Comparison of ENCODE assay signal across 24 mouse cellular contexts in genomic region chr5:64266534-64266933, GRCm38 (mm10).
DNase-seq lines count a peak whose midpoint lies in the region; ATAC-seq and TF ChIP-seq lines count a peak whose summit lies in the region.
"Had no signal": no experiment of that assay in that cellular context is flagged by ENCODE, and none has a peak within 500 bp of the region (broad histone marks: within the 10 kb centered on the region; RNA-seq: fewer than 3 reads in every experiment).

No protein-coding gene starts in this region.

- no peak; the same call in 1 of the 2 replicates for ATAC-seq in kidney, embryonic 15.5 days (replicated peaks; ENCODE audit: low FRiP score)
- peak; percentile 42; the same call in 1 of the 2 replicates for ATAC-seq in intestine, embryonic 15.5 days
- ATAC-seq in intestine, postnatal 0 days, result peak; percentile 34; the same call in 1 of the 2 replicates
- ATAC-seq: activated CD4-positive, CD25-positive, alpha-beta regulatory T cell, adult 4 months; forebrain, embryonic 14.5 days; forebrain, embryonic 16.5 days had no signal

- H3K4me2 ChIP-seq in kidney, embryonic 15.5 days, result no peak overlapping the region
- no peak overlapping the region for H3K4me2 ChIP-seq in intestine, embryonic 15.5 days (replicated peaks)
- peak overlapping the region; percentile 44 for H3K4me2 ChIP-seq in intestine, postnatal 0 days (replicated peaks; ENCODE audit: low read depth)
- H3K4me2 ChIP-seq: embryonic facial prominence, embryonic 12.5 days; forebrain, embryonic 12.5 days had no signal

- peak overlapping the region; percentile 20; the same call in 1 of the 2 replicates for H3K27ac ChIP-seq in kidney, embryonic 15.5 days
- peak overlapping the region; percentile 6; the same call in 1 of the 2 replicates for H3K27ac ChIP-seq in embryonic fibroblast, embryonic 13.5 days (ENCODE audit: insufficient read depth, low read length)
- no peak overlapping the region for H3K27ac ChIP-seq in intestine, embryonic 15.5 days
- H3K27ac ChIP-seq in intestine, postnatal 0 days (ENCODE audit: low read depth, low read length), result no peak overlapping the region
- H3K27ac ChIP-seq: embryonic facial prominence, embryonic 10.5 days; embryonic facial prominence, embryonic 12.5 days; forebrain, embryonic 10.5 days; forebrain, embryonic 12.5 days had no signal

- H3K4me3 ChIP-seq in kidney, embryonic 15.5 days (replicated peaks), result no peak overlapping the region
- no peak overlapping the region for H3K4me3 ChIP-seq in embryonic fibroblast, embryonic 13.5 days (ENCODE audit: insufficient read depth, low read length)
- no peak overlapping the region for H3K4me3 ChIP-seq in intestine, embryonic 15.5 days (replicated peaks)
- peak overlapping the region; percentile 23; the same call in 1 of the 2 replicates for H3K4me3 ChIP-seq in intestine, postnatal 0 days (ENCODE audit: low read depth, low read length)
- H3K4me3 ChIP-seq in lung, adult 2 months (replicated peaks; ENCODE audit: extremely low read depth, low read depth, low read length), result no peak overlapping the region
- H3K4me3 ChIP-seq: embryonic facial prominence, embryonic 10.5 days; embryonic facial prominence, embryonic 12.5 days; erythroblast, embryonic 14.5 days; forebrain, embryonic 10.5 days; forebrain, embryonic 12.5 days had no signal

- no peak for DNase-seq in kidney, postnatal 36 days
- no peak for DNase-seq in lung, adult 2 months
- no peak for DNase-seq in gastrocnemius, postnatal 4 days (ENCODE audit: low spot score in 2 of 2)
- no peak for DNase-seq in T-cell, adult 2 months (ENCODE audit: low spot score)
- DNase-seq: adrenal gland, adult 8-10 months; adrenal gland, postnatal 14 days; adrenal gland, postnatal 36 days; cerebellum, adult 11-12 months; cerebellum, adult 2 months; cerebellum, adult 9-10 months; cerebellum, postnatal 10 days; cerebellum, postnatal 25 days had no signal

- TF ChIP-seq POLR2A in embryonic fibroblast, embryonic 13.5 days (IDR thresholded peaks at IDR 0.05; ENCODE audit: low read depth, low read length), result no peak
- TF ChIP-seq POLR2A in lung, adult 2 months (IDR thresholded peaks at IDR 0.05; ENCODE audit: borderline replicate concordance, extremely low read depth, low read depth, low read length), result no peak

- H3K36me3 ChIP-seq in kidney, embryonic 15.5 days, result peaks cover 26% of the 10 kb centered on the region
- H3K36me3 ChIP-seq in intestine, embryonic 15.5 days, result peaks cover 4% of the 10 kb centered on the region; the same call in 1 of the 2 replicates
- peaks cover 17% of the 10 kb centered on the region for H3K36me3 ChIP-seq in intestine, postnatal 0 days (ENCODE audit: control insufficient read depth, insufficient read depth)

- no peak overlapping the region for H3K9ac ChIP-seq in kidney, embryonic 15.5 days
- H3K9ac ChIP-seq in intestine, embryonic 15.5 days, result no peak overlapping the region
- H3K9ac ChIP-seq in intestine, postnatal 0 days (ENCODE audit: low read depth, low read length), result no peak overlapping the region
- H3K9ac ChIP-seq: embryonic facial prominence, embryonic 12.5 days; forebrain, embryonic 12.5 days had no signal

- TF ChIP-seq CTCF in embryonic fibroblast, embryonic 13.5 days (IDR thresholded peaks at IDR 0.05; ENCODE audit: borderline replicate concordance, insufficient read depth, low read length), result no peak
- TF ChIP-seq CTCF in intestine, postnatal 0 days (IDR thresholded peaks at IDR 0.05; ENCODE audit: low read depth), result no peak
- no peak for TF ChIP-seq CTCF in lung, adult 2 months (IDR thresholded peaks at IDR 0.05; ENCODE audit: insufficient read depth, low read length)

- H3K9me3 ChIP-seq in kidney, embryonic 15.5 days (replicated peaks), result no peaks in the 10 kb centered on the region
- no peaks in the 10 kb centered on the region for H3K9me3 ChIP-seq in intestine, embryonic 15.5 days
- H3K9me3 ChIP-seq in intestine, postnatal 0 days (ENCODE audit: control insufficient read depth), result no peaks in the 10 kb centered on the region
- H3K9me3 ChIP-seq: embryonic facial prominence, embryonic 10.5 days; embryonic facial prominence, embryonic 12.5 days; forebrain, embryonic 10.5 days; forebrain, embryonic 12.5 days had no signal

- no peaks in the 10 kb centered on the region for H3K27me3 ChIP-seq in kidney, embryonic 15.5 days
- H3K27me3 ChIP-seq in intestine, embryonic 15.5 days (replicated peaks), result no peaks in the 10 kb centered on the region
- no peaks in the 10 kb centered on the region for H3K27me3 ChIP-seq in intestine, postnatal 0 days (replicated peaks; ENCODE audit: control insufficient read depth, insufficient read depth, low read length)
- H3K27me3 ChIP-seq: embryonic facial prominence, embryonic 12.5 days; forebrain, embryonic 12.5 days had no signal

- H3K4me1 ChIP-seq in kidney, embryonic 15.5 days, result peaks cover 15% of the 10 kb centered on the region
- H3K4me1 ChIP-seq in embryonic fibroblast, embryonic 13.5 days (ENCODE audit: control insufficient read depth, insufficient read depth, low read length), result no peaks in the 10 kb centered on the region; the same call in 1 of the 2 replicates
- 0 out of 2 replicates have a peak, but pooled peaks cover 6% of the 10 kb centered on the region for H3K4me1 ChIP-seq in intestine, embryonic 15.5 days (replicated peaks)
- H3K4me1 ChIP-seq in intestine, postnatal 0 days (replicated peaks; ENCODE audit: control insufficient read depth, insufficient read depth, low read length), result no peaks in the 10 kb centered on the region
- no peaks in the 10 kb centered on the region for H3K4me1 ChIP-seq in lung, adult 2 months (ENCODE audit: control insufficient read depth, insufficient read depth, low read length)
- H3K4me1 ChIP-seq: embryonic facial prominence, embryonic 12.5 days had no signal

- WGBS in kidney, embryonic 15.5 days, result 88% methylated on average over 2 of the region's 2 CpGs
- whole genome bisulfite sequencing in intestine, embryonic 15.5 days, result 75% methylated on average over 2 of the region's 2 CpGs
- WGBS in intestine, postnatal 0 days, result 60% methylated on average over 2 of the region's 2 CpGs
- 92% methylated on average over 2 of the region's 2 CpGs for WGBS in lung, adult 2 months

Comparison
In these comparisons a context has a peak if more than half of its experiments do, and no peak if none do; other contexts are left out.
1. H3K27ac ChIP-seq: peak in kidney, embryonic 15.5 days (single experiment) and embryonic fibroblast, embryonic 13.5 days (single experiment); none in intestine, embryonic 15.5 days (single experiment) and intestine, postnatal 0 days (single experiment).